Mouse (Mus musculus): ENCODE results near the gene Kctd12. TPM values are rescaled to one million over a fixed set of nuclear protein-coding genes. Genes with fewer than 3 reads are reported as not detected.

Kctd12 gene
- polyA plus RNA-seq, 1 experiment from 2014 or later: 32.1 TPM

DNA sequence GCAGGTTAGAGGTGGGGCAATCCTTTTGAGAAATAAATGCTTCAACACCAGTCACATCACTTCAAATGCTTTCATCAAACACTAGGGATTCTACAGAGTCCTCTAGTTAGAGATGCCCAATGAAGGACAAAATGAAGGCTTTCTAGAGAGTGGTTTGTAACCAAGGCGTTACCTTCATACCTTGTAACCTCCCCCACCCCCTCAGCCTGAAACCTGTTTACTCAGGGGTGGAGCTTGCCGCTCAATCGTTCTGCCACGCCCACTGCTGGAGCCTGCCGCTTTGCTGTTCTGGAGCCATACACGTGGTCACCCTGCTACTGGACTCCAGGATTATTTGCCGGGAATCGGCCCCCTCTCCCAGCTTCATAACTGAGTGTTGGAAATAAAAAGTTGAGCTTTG is 28.9 kb downstream of the Kctd12 start:
- no peak for ATAC-seq (ENCODE audit: insufficient number of reproducible peaks, low FRiP score, low TSS enrichment, low read depth)
- 35% methylated on average over 8 of the region's 8 CpGs for WGBS

DNA sequence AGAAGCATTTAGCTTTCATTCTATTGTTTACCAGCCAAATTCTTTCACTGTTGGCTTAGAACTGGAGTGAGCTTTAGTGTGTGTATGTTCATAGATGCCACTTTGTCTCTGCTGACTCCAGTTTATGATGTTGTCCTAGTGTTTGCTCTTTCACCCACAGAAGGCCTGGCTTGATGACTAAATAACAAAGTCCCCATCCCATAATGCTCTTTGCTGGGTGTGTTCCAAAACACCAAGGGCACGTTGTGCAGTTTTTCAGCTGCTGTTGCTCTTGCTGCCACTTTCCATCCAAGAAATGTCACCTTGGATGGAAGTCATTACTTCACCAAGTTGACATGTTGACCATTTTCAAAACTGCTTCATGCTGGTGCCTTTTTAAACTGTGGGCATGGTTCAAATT is 30.5 kb downstream of the Kctd12 start:
- H3K4me2 ChIP-seq (replicated peaks): no peak overlapping the region
- WGBS: 68% methylated on average over 1 of the region's 1 CpGs

More for the DNA sequence above, 28.9 kb downstream of the Kctd12 start:
- no peaks in the 10 kb centered on the region for H3K9me3 ChIP-seq (replicated peaks)
- H3K36me3 ChIP-seq: no peaks in the 10 kb centered on the region
- H3K4me1 ChIP-seq: no peaks in the 10 kb centered on the region
- H3K27ac ChIP-seq (replicated peaks): no peak overlapping the region
- no peaks in the 10 kb centered on the region for H3K27me3 ChIP-seq
- H3K9ac ChIP-seq: no peak overlapping the region
- H3K4me2 ChIP-seq (replicated peaks): no peak overlapping the region
- no peak overlapping the region for H3K4me3 ChIP-seq (replicated peaks)

DNA sequence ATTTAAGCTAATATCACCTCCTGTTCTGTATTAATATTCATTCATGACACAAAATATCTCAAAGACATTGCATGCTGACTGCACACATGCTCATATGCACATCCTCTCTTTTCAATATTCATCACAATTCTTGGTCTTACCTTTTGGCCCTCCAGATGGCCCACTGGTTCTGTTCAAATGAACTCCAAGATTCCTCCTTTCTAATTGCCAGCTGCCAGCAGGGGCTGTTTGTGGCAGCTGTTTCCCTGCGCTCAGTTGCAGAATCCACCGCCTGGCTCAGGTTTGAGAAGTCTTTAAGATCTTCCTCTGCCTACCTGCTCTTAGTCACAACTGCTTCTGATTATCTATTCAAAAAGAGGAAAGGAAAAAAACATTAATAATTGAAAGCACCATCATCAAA is 34.6 kb downstream of the Kctd12 start:
- 56% methylated on average over 2 of the region's 2 CpGs for WGBS
- Histone ChIP-seq H3K36me3 (no peaks in the 10 kb centered on the region), H3K27me3 (no peaks in the 10 kb centered on the region), H3K27ac (replicated peaks) (no peak overlapping the region), H3K9ac (no peak overlapping the region), H3K9me3 (replicated peaks) (no peaks in the 10 kb centered on the region), H3K4me2 (replicated peaks) (no peak overlapping the region), H3K4me3 (replicated peaks) (no peak overlapping the region), H3K4me1 (no peaks in the 10 kb centered on the region)
- no peak for ATAC-seq (ENCODE audit: insufficient number of reproducible peaks, low FRiP score, low TSS enrichment, low read depth)

More for the DNA sequence above, 30.5 kb downstream of the Kctd12 start:
- Histone ChIP-seq H3K4me3 (replicated peaks) (no peak overlapping the region), H3K4me1 (no peaks in the 10 kb centered on the region), H3K9ac (no peak overlapping the region), H3K27ac (replicated peaks) (no peak overlapping the region), H3K36me3 (no peaks in the 10 kb centered on the region), H3K27me3 (no peaks in the 10 kb centered on the region), H3K9me3 (replicated peaks) (no peaks in the 10 kb centered on the region)
- ATAC-seq (ENCODE audit: insufficient number of reproducible peaks, low FRiP score, low TSS enrichment, low read depth): no peak

DNA sequence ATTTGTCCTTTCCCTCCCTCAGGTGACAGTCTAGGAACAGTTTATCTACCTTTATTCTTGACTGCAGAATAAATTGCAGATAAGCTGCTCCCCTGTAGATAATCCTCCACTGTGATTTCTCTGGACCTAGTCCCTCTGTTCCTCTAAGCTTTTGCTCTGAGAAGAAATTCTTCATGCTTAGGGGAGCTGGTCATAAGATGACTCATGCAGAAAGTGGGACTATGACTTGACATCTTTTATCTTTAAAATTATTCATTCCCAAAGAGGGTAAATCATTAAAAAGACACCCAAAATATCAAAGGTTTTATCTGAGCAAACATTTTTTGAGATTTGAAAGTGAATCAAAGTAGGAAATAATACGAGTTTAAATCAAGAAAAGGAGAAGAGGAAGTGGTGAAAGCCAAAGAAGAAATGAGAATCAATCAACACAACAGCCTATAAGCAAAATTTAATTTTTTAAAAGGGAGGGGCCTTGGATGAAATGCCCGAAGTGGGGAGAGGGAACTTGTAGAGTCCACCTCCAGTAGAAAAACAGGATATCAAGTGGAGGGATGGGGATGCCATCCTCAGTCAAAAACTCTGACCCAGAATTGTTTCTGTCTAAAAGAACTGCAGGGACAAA is 40.1 kb downstream of the Kctd12 start:
- Histone ChIP-seq H3K4me2 (replicated peaks) (no peak overlapping the region), H3K4me3 (replicated peaks) (no peak overlapping the region), H3K4me1 (no peaks in the 10 kb centered on the region), H3K9me3 (replicated peaks) (no peaks in the 10 kb centered on the region), H3K27ac (replicated peaks) (no peak overlapping the region), H3K9ac (no peak overlapping the region), H3K36me3 (no peaks in the 10 kb centered on the region), H3K27me3 (no peaks in the 10 kb centered on the region)
- no peak for ATAC-seq (ENCODE audit: insufficient number of reproducible peaks, low FRiP score, low TSS enrichment, low read depth)
- WGBS: 84% methylated on average over 2 of the region's 2 CpGs

DNA sequence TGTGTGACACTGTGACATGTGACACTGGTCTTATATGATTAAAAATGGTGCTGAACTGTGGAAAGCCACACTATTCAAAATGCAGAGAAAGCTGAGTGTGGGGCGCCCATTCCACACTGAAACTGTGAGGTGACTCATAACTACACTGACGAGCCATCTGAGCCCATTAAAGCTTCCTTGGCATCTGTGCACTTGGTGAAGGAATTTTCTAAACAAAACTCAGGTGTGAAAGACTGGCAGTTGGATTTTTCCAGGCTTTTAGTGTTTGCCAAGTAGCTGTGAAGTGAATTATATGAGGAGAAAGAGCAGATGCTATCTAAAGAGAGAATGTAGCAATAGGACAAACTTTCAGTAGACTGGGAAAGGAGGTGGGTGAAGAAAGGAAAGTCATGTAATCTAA is 47.6 kb downstream of the Kctd12 start:
- Histone ChIP-seq H3K36me3 (no peaks in the 10 kb centered on the region), H3K9me3 (replicated peaks) (no peaks in the 10 kb centered on the region), H3K4me2 (replicated peaks) (no peak overlapping the region), H3K27ac (replicated peaks) (no peak overlapping the region), H3K4me1 (no peaks in the 10 kb centered on the region), H3K4me3 (replicated peaks) (no peak overlapping the region), H3K9ac (no peak overlapping the region), H3K27me3 (no peaks in the 10 kb centered on the region)
- no peak for ATAC-seq (ENCODE audit: insufficient number of reproducible peaks, low FRiP score, low TSS enrichment, low read depth)
- WGBS: 78% methylated on average over 2 of the region's 2 CpGs

DNA sequence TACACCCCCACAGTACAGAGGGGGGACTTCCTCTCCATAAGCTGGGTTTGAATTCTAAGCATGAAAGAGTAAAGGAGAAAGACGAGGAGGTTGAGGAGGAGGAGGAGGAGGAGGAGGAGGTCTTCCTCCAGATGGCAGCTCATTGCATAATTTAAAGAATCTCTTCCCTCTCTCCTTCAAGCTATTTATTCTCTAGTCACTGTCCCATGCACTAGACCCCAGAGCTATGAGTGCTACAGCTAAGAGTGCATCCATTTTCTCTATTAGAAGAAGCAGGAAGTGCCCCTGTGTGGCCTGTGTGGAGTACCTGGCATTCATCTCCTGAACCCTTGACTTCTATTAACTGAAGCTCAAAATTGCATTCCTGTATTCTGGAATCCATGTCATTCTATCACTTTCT is 51.5 kb downstream of the Kctd12 start:
- no peak overlapping the region for H3K4me3 ChIP-seq (replicated peaks)
- ATAC-seq (ENCODE audit: insufficient number of reproducible peaks, low FRiP score, low TSS enrichment, low read depth): no peak
- no peak overlapping the region for H3K27ac ChIP-seq (replicated peaks)
- no peaks in the 10 kb centered on the region for H3K4me1 ChIP-seq
- no peaks in the 10 kb centered on the region for H3K36me3 ChIP-seq
- WGBS: 69% methylated on average over 1 of the region's 1 CpGs
- no peaks in the 10 kb centered on the region for H3K27me3 ChIP-seq
- H3K4me2 ChIP-seq (replicated peaks): no peak overlapping the region
- H3K9me3 ChIP-seq (replicated peaks): no peaks in the 10 kb centered on the region
- H3K9ac ChIP-seq: no peak overlapping the region

DNA sequence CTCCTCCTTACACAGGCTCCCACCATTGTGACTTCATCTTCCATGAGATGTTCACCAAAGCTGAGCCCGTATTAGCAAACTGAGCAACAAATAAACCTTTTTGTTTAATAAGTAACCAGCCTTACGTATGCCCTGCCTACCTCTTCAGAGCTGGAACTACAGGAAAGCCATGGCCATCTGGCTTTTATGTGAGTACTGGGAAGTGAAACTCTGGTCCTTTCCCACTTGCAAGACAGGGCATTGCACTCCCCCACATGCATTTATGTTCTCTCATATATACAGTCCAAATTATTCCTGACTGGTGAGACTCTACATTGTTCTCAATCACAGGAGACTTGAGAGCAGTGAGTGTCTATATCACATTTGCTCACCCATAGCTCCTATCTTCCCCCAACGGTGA is 52.9 kb downstream of the Kctd12 start:
- 83% methylated on average over 3 of the region's 3 CpGs for WGBS
- H3K9ac ChIP-seq: no peak overlapping the region
- no peak overlapping the region for H3K4me3 ChIP-seq (replicated peaks)
- no peak overlapping the region for H3K4me2 ChIP-seq (replicated peaks)
- no peaks in the 10 kb centered on the region for H3K27me3 ChIP-seq
- no peak overlapping the region for H3K27ac ChIP-seq (replicated peaks)
- H3K9me3 ChIP-seq (replicated peaks): no peaks in the 10 kb centered on the region
- H3K36me3 ChIP-seq: no peaks in the 10 kb centered on the region
- ATAC-seq (ENCODE audit: insufficient number of reproducible peaks, low FRiP score, low TSS enrichment, low read depth): no peak
- no peaks in the 10 kb centered on the region for H3K4me1 ChIP-seq

DNA sequence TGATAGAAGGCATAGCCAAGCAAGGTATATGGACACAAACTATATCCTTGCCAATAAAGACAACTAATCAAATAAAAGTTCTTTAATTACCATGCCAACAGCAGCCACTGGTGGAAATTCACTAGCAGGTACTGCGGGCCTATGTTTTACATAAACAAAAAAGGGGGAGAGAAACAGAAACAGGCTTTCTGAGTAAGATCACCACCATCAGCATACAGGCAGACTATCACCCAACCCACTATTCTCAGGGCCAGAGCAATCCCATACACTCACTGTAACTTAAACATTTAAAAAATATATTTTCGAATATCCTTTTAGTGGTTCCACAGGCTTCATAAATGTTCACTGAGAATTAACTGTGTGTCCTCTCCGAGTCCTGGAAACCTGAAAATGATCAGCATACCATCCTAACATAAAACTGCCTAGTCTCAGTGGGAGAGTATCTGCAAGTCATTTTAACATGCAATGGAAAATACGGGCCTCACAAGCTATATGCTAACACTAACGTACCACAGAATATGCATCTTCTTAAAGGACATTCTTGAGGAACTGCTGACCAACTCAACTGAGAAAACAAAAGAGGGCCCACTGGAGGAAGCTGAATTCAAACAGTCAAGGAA is 54.5 kb downstream of the Kctd12 start:
- Histone ChIP-seq H3K27me3 (no peaks in the 10 kb centered on the region), H3K4me2 (replicated peaks) (no peak overlapping the region), H3K9me3 (replicated peaks) (no peaks in the 10 kb centered on the region), H3K4me1 (no peaks in the 10 kb centered on the region), H3K27ac (replicated peaks) (no peak overlapping the region), H3K36me3 (no peaks in the 10 kb centered on the region), H3K9ac (no peak overlapping the region), H3K4me3 (replicated peaks) (no peak overlapping the region)
- ATAC-seq (ENCODE audit: insufficient number of reproducible peaks, low FRiP score, low TSS enrichment, low read depth): no peak
- WGBS: 60% methylated on average over 5 of the region's 5 CpGs

Small RNA genes lying within 50 kb of the gene (microRNA-seq; reads per million reads assigned to microRNA genes)
- 1.9 reads per million, percentile 5 among the genes with 10 or more reads in this experiment for gene Mir5130 (ENCODE audit: borderline number of aligned reads)

Other genes with a start within 250 kb of the Kctd12 start
- gene Acod1, start 64.3 kb upstream of the Kctd12 start, polyA plus RNA-seq (2015; fragmentation: Nextera tagmentation; extraction: Ambion mirVana): not detected in 2 replicates
- gene Cln5, start 87.6 kb upstream of the Kctd12 start, polyA plus RNA-seq (2015; fragmentation: Nextera tagmentation; extraction: Ambion mirVana): 32.6 and 32.7 TPM in 2 replicates
- 25.2 and 27.0 TPM in 2 replicates for gene Fbxl3, start 116.9 kb upstream of the Kctd12 start, polyA plus RNA-seq (2015; fragmentation: Nextera tagmentation; extraction: Ambion mirVana)